Comparison of ENCODE assay signal across 8 mouse cellular contexts in genomic region chr2:155382332-155382700, GRCm38 (mm10). TPM values are rescaled to one million over a fixed set of nuclear protein-coding genes. Genes with fewer than 3 reads are reported as not detected.
DNase-seq lines count a peak whose midpoint lies in the region; ATAC-seq lines count a peak whose summit lies in the region.

No protein-coding gene starts in this region.

- peak overlapping the region; percentile 94 for H3K27ac ChIP-seq in kidney, embryonic 15.5 days
- peak overlapping the region; percentile 100 for H3K27ac ChIP-seq in hindbrain, embryonic 15.5 days (replicated peaks)
- peak overlapping the region; percentile 98 for H3K27ac ChIP-seq in midbrain, embryonic 15.5 days

- ATAC-seq in kidney, embryonic 15.5 days (replicated peaks; ENCODE audit: low FRiP score), result peak; percentile 20
- ATAC-seq in common myeloid progenitor, adult 5-6 weeks (replicated peaks; ENCODE audit: low read depth, poor library complexity, severe bottlenecking), result peak; percentile 5
- ATAC-seq in hindbrain, embryonic 15.5 days (ENCODE audit: low FRiP score, low read depth), result peak; percentile 20
- ATAC-seq in midbrain, embryonic 15.5 days (replicated peaks), result peak; percentile 41

- H3K9me3 ChIP-seq in kidney, embryonic 15.5 days (replicated peaks), result no peaks in the 10 kb centered on the region
- H3K9me3 ChIP-seq in hindbrain, embryonic 15.5 days, result no peaks in the 10 kb centered on the region
- H3K9me3 ChIP-seq in midbrain, embryonic 15.5 days, result no peaks in the 10 kb centered on the region

- peak overlapping the region; percentile 66 for H3K4me3 ChIP-seq in kidney, embryonic 15.5 days (replicated peaks)
- peak overlapping the region; percentile 93 for H3K4me3 ChIP-seq in hindbrain, embryonic 15.5 days
- H3K4me3 ChIP-seq in midbrain, embryonic 15.5 days, result peak overlapping the region; percentile 61

- WGBS in kidney, embryonic 15.5 days, result 28% methylated on average over 6 of the region's 6 CpGs
- WGBS in hindbrain, embryonic 15.5 days, result 16% methylated on average over 6 of the region's 6 CpGs
- WGBS in midbrain, embryonic 15.5 days, result 17% methylated on average over 6 of the region's 6 CpGs

- H3K4me1 ChIP-seq in kidney, embryonic 15.5 days, result peaks cover 42% of the 10 kb centered on the region
- H3K4me1 ChIP-seq in hindbrain, embryonic 15.5 days (replicated peaks), result peaks cover 58% of the 10 kb centered on the region
- peaks cover 60% of the 10 kb centered on the region for H3K4me1 ChIP-seq in midbrain, embryonic 15.5 days

- H3K36me3 ChIP-seq in kidney, embryonic 15.5 days, result peaks cover 4% of the 10 kb centered on the region
- H3K36me3 ChIP-seq in hindbrain, embryonic 15.5 days, result 0 out of 2 replicates have a peak, but pooled peaks cover 6% of the 10 kb centered on the region
- 0 out of 2 replicates have a peak, but pooled peaks cover 4% of the 10 kb centered on the region for H3K36me3 ChIP-seq in midbrain, embryonic 15.5 days (replicated peaks)

- peak overlapping the region; percentile 90 for H3K4me2 ChIP-seq in kidney, embryonic 15.5 days
- peak overlapping the region; percentile 64 for H3K4me2 ChIP-seq in hindbrain, embryonic 15.5 days
- H3K4me2 ChIP-seq in midbrain, embryonic 15.5 days, result peak overlapping the region; percentile 73

- no peak for DNase-seq in kidney, adult 18-20 months
- no peak for DNase-seq in urinary bladder, postnatal 4 days (ENCODE audit: low spot score in 2 of 2)
- DNase-seq in adrenal gland, postnatal 14 days, result no peak
- no peak for DNase-seq in right cerebral cortex, postnatal 10 days (ENCODE audit: low spot score in 2 of 2)

- peak overlapping the region; percentile 75 for H3K9ac ChIP-seq in kidney, embryonic 15.5 days
- peak overlapping the region; percentile 99 for H3K9ac ChIP-seq in hindbrain, embryonic 15.5 days
- H3K9ac ChIP-seq in midbrain, embryonic 15.5 days, result peak overlapping the region; percentile 90

- H3K27me3 ChIP-seq in kidney, embryonic 15.5 days, result peaks cover 13% of the 10 kb centered on the region
- no peaks in the 10 kb centered on the region for H3K27me3 ChIP-seq in hindbrain, embryonic 15.5 days
- no peaks in the 10 kb centered on the region for H3K27me3 ChIP-seq in midbrain, embryonic 15.5 days (replicated peaks)

RNA-seq across cellular contexts. Expression of gene Trp53inp2, which starts 1.5 kb away (rescaled TPM):
- 23.5 and 25.7 TPM in 2 replicates for polyA plus RNA-seq in kidney, embryonic 15.5 days (2015; fragmentation: Nextera tagmentation; extraction: Ambion mirVana)
- total RNA-seq in common myeloid progenitor, adult 5-6 weeks (2017), result 1.9 and 2.8 TPM in 2 replicates
- 101 and 128 TPM in 2 replicates for polyA plus RNA-seq in hindbrain, embryonic 15.5 days (2015; fragmentation: Nextera tagmentation; extraction: Ambion mirVana)
- polyA plus RNA-seq in midbrain, embryonic 15.5 days (2015; fragmentation: Nextera tagmentation; extraction: Ambion mirVana), result 105 and 114 TPM in 2 replicates
- total RNA-seq in adrenal gland, postnatal 14 days (2021), result 278 and 345 TPM in 2 replicates

RNA-seq across cellular contexts. Expression of gene Pigu, which starts 25.1 kb away (rescaled TPM):
- polyA plus RNA-seq in kidney, embryonic 15.5 days (2015; fragmentation: Nextera tagmentation; extraction: Ambion mirVana), result 59.1 and 62.7 TPM in 2 replicates
- 36.7 and 37.8 TPM in 2 replicates for total RNA-seq in common myeloid progenitor, adult 5-6 weeks (2017)
- polyA plus RNA-seq in hindbrain, embryonic 15.5 days (2015; fragmentation: Nextera tagmentation; extraction: Ambion mirVana), result 61.9 and 62.6 TPM in 2 replicates
- 62.0 and 63.8 TPM in 2 replicates for polyA plus RNA-seq in midbrain, embryonic 15.5 days (2015; fragmentation: Nextera tagmentation; extraction: Ambion mirVana)
- 28.2 and 36.1 TPM in 2 replicates for total RNA-seq in adrenal gland, postnatal 14 days (2021)
